Mouse (Mus musculus) megakaryocyte, embryonic 14.5 days (primary cell): ENCODE data around the gene Mrps18b. TPM values are rescaled to one million over a fixed set of nuclear protein-coding genes. Genes with fewer than 3 reads are reported as not detected.

ENCODE experiments used
- H3K27me3 ChIP-seq: replicated peaks from 2 replicates; pipeline ENCODE3; 2012; ENCODE audit warnings: inconsistent platforms
- H3K36me3 ChIP-seq: replicated peaks from 2 replicates; pipeline ENCODE3; 2012; ENCODE audit warnings: low read length, inconsistent platforms, mixed read lengths
- H3K4me1 ChIP-seq: 2 replicates; pipeline ENCODE4 v1.6.1; 2012; ENCODE audit warnings: inconsistent platforms
- H3K4me3 ChIP-seq: replicated peaks from 2 replicates; pipeline ENCODE3; 2012; ENCODE audit warnings: moderate library complexity, mild to moderate bottlenecking, inconsistent platforms
- H3K9me3 ChIP-seq: 2 replicates; pipeline ENCODE4 v1.6.1; 2012; ENCODE audit warnings: inconsistent platforms
- FLI1 ChIP-seq: IDR thresholded peaks from 2 replicates; pipeline ENCODE4 v1.6.1; 2012; ENCODE audit warnings: low read length, inconsistent platforms, mixed read lengths
- GATA1 ChIP-seq: IDR thresholded peaks from 3 replicates; pipeline ENCODE4 v1.6.1; 2012; ENCODE audit warnings: mixed read lengths, low read length, inconsistent platforms, borderline replicate concordance
- polyA plus RNA-seq: library from polyadenylated mRNA; stranded (reverse); fragments of >175 nt; gene quantifications from 2 replicates; pipeline ENCODE4 v1.2.3, GENCODE M21; 2012; ENCODE audit warnings: low replicate concordance; ENCODE audit not compliant: insufficient read depth

Mrps18b gene
- polyA plus RNA-seq, 1 experiment, result 5.7 TPM

DNA sequence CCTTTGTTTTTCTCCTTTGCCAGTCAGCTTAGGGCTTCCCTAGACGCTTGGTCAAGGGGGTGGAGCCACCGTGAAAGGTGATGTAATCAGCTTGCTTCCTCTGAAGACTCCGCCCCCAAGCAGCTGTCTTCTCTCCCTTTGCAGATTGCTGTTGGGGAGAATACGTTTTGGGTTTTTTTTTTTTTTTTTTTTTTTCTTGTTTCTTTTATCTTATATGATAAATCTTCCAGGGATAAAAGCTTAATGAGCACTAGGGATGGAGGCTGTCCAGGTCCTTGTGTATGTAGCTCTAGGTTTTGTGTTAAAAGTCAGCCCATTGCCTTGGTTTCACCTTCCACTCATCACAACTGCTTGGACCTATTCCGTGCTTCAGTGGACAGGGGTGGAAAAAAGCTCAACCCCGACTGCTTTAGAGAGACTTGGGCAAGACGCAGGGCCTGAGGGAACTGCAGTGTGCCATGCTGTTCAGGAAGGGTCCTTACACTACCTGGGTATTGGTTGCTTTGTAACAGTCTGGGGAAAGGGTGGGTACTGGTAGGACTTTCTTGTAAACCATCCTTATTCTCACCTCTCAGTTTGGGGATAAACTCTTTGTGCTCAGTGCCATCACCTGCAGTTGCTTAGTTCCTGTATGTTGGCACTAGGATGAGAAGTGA is 3.0 kb upstream of the Mrps18b start:
- peak overlapping the region; percentile 92 for H3K4me3 ChIP-seq
- TF ChIP-seq FLI1 (no peak), GATA1 (no peak)
- no peaks in the 10 kb centered on the region for H3K9me3 ChIP-seq
- H3K27me3 ChIP-seq, result no peaks in the 10 kb centered on the region
- H3K4me1 ChIP-seq, result peaks cover 62% of the 10 kb centered on the region
- peaks cover 73% of the 10 kb centered on the region for H3K36me3 ChIP-seq

GRCm38 (mm10) chr17:35918276-35919059 is 2.3 kb upstream of the Mrps18b start:
- H3K36me3 ChIP-seq, result peaks cover 71% of the 10 kb centered on the region
- peaks cover 55% of the 10 kb centered on the region for H3K4me1 ChIP-seq
- H3K9me3 ChIP-seq, result no peaks in the 10 kb centered on the region
- no peaks in the 10 kb centered on the region for H3K27me3 ChIP-seq
- peak overlapping the region; percentile 92 for H3K4me3 ChIP-seq
- TF ChIP-seq FLI1, result no peak
- TF ChIP-seq GATA1, result no peak

DNA sequence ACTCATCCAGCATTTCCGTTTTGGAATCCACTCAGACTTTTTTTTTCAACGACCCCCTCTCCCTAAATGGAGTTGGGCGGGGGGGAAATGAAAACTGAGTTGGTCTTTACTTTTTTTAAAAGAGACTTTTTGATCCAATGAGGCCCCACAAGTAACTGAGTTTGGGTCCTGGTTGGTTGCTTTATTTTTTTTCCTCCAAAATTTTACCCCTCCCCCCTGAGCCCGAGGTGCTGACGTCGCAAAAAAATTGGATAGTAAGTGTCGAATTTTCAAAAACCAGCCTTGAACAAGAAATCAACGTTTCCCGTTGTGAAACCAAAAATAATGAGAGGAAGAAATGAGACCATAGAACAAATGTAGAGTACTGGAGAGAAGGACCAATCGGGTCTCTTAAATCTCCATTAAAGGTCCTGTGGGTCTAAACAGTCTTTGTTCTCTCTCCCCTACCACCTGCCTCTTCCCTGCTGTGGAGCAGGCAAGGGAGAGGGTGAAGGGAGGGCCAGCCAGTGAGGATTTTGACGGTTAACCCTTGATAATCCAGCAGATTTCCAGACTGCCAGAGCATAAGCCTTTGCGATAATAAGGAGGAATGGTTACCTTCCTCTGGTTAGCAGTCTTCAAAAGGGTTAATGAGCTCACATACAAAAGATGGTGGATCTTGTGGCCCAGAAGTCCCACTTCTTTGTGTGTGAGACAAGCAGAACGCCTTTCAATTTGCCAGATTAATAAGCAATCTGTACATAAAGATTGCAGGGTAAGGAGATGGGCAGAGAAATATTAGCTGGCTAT is 1.5 kb upstream of the Mrps18b start:
- H3K4me3 ChIP-seq, result peak overlapping the region; percentile 92

GRCm38 (mm10) chr17:35917143-35917462 is 914 bp upstream of the Mrps18b start:
- TF ChIP-seq GATA1 (no peak), FLI1 (no peak)
- H3K27me3 ChIP-seq, result no peaks in the 10 kb centered on the region
- peak overlapping the region; percentile 92 for H3K4me3 ChIP-seq
- no peaks in the 10 kb centered on the region for H3K9me3 ChIP-seq
- peaks cover 52% of the 10 kb centered on the region for H3K4me1 ChIP-seq
- H3K36me3 ChIP-seq, result peaks cover 71% of the 10 kb centered on the region

More for the DNA sequence above, 1.5 kb upstream of the Mrps18b start:
- peaks cover 53% of the 10 kb centered on the region for H3K4me1 ChIP-seq
- no peaks in the 10 kb centered on the region for H3K27me3 ChIP-seq
- TF ChIP-seq FLI1, result no peak
- no peak for TF ChIP-seq GATA1
- no peaks in the 10 kb centered on the region for H3K9me3 ChIP-seq
- H3K36me3 ChIP-seq, result peaks cover 71% of the 10 kb centered on the region

- H3K4me1 ChIP-seq, result peaks cover 46% of the 10 kb centered on the region
- peak overlapping the region; percentile 92 for H3K4me3 ChIP-seq
- peaks cover 71% of the 10 kb centered on the region for H3K36me3 ChIP-seq
- H3K27me3 ChIP-seq, result no peaks in the 10 kb centered on the region
- TF ChIP-seq FLI1, result no peak
- no peak for TF ChIP-seq GATA1
- H3K9me3 ChIP-seq, result no peaks in the 10 kb centered on the region
Observed at GRCm38 (mm10) chr17:35915538-35916296, 472 bp downstream of the Mrps18b start.

DNA sequence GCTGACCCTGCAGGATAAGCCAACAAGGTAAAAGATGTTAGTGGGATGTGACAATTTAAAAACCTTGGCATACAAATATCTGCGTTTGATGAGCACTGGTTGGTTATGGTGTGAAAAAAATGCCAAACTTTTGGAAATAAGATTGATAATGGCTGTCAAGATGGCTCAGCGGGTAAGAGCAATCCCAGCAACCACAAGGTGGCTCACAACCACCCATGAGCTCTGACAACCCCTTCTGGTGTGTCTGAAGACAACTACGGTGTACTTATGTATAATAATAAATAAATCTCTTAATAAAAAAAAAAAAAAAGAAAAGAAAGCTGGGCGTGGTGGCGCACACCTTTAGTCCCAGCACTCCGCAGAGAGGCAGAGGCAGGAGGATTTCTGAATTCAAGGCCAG is 1.2 kb downstream of the Mrps18b start:
- TF ChIP-seq GATA1 (no peak), FLI1 (no peak)
- peak overlapping the region; percentile 44 for H3K4me3 ChIP-seq
- no peaks in the 10 kb centered on the region for H3K27me3 ChIP-seq
- H3K36me3 ChIP-seq, result peaks cover 63% of the 10 kb centered on the region
- H3K4me1 ChIP-seq, result peaks cover 42% of the 10 kb centered on the region
- no peaks in the 10 kb centered on the region for H3K9me3 ChIP-seq

- Histone ChIP-seq H3K4me3 (peak within 1 kb of the TSS; percentile 96), H3K4me1 (peaks cover 49% of the 10 kb centered on the region), H3K9me3 (no peaks in the 10 kb centered on the region), H3K36me3 (peaks cover 73% of the 10 kb centered on the region), H3K27me3 (no peaks in the 10 kb centered on the region)
- TF ChIP-seq FLI1 (no peak), GATA1 (no peak)
Observed at GRCm38 (mm10) chr17:35909919-35910369, 6.2 kb downstream of the Mrps18b start, which contains the start of gene Atat1. Gene Atat1, minus strand, starts transcription at chr17:35910075.

DNA sequence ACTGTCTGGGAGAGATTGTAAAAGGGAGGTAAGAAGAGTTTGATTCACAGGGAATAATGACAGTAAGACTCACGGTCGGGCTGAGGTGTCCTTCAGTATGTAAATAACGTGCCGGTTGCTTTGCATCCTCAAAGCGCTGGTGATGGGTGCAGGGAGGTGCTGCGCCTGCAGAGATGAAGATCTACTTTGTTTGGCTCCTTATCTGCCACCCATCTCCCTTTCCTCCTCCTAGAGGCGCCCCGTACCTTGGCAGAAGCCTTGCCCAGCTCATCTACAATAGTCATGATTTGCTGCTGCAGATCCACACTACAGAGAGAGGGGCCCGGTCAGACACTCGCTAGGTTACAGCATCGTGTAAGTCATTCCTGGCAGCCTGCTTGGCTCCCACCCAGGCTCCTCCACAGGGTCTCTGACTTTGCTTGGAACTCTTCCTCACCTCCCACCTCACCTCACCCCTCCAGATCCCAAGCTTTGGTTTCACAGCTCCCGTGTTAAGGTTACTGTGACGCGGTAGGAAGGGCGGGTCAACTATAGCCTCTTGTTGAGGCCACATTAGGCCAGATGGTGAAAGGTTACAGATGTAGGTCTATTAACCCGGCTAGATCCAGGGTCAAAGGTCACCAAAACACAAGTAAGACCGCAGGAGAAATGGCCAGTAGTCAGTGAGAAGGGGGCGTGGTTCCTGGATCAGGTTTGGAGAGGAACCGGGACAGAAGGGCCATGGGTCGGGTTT is 6.8 kb downstream of the Mrps18b start:
- peaks cover 45% of the 10 kb centered on the region for H3K4me1 ChIP-seq
- H3K9me3 ChIP-seq, result no peaks in the 10 kb centered on the region
- peaks cover 72% of the 10 kb centered on the region for H3K36me3 ChIP-seq
- H3K4me3 ChIP-seq, result peak overlapping the region; percentile 96
- TF ChIP-seq GATA1 (no peak), FLI1 (no peak)
- no peaks in the 10 kb centered on the region for H3K27me3 ChIP-seq
